Mouse (Mus musculus) cerebellum, adult 2 months (tissue): ENCODE data around the gene Ddr2. TPM values are rescaled to one million over a fixed set of nuclear protein-coding genes. Genes with fewer than 3 reads are reported as not detected.

Experiments
- DNase-seq, 2 experiments: peaks; one replicate each; pipeline ENCODE4 v3.0.0; 2021
- H3K27ac ChIP-seq: fragments of 200-500 bp; 2 replicates; pipeline ENCODE4 v1.5.1; 2012; ENCODE audit warnings: low read length, control low read depth, inconsistent platforms; ENCODE audit not compliant: insufficient read depth
- H3K27me3 ChIP-seq: fragments of 200-500 bp; 2 replicates; pipeline ENCODE4 v1.6.1; 2012; ENCODE audit warnings: inconsistent platforms, mild to moderate bottlenecking, low read length, moderate library complexity; ENCODE audit not compliant: control insufficient read depth, insufficient read depth
- H3K4me1 ChIP-seq: fragments of 200-500 bp; 2 replicates; pipeline ENCODE4 v1.6.1; 2011; ENCODE audit warnings: low read length; ENCODE audit not compliant: control insufficient read depth, insufficient read depth
- H3K4me3 ChIP-seq: fragments of 200-500 bp; replicated peaks from 2 replicates; pipeline ENCODE3; 2011; ENCODE audit warnings: mild to moderate bottlenecking, low read depth, low read length, control low read depth; ENCODE audit not compliant: insufficient read depth
- CTCF ChIP-seq: fragments of 200-500 bp; IDR thresholded peaks from 2 replicates; pipeline ENCODE4 v1.5.1; 2011; ENCODE audit warnings: low read depth, mild to moderate bottlenecking, control low read depth, low read length, moderate library complexity, borderline replicate concordance; ENCODE audit not compliant: insufficient read depth
- POLR2A ChIP-seq: fragments of 200-500 bp; IDR thresholded peaks from 2 replicates; pipeline ENCODE4 v1.6.1; 2011; ENCODE audit warnings: low read length, control low read depth, borderline replicate concordance; ENCODE audit not compliant: insufficient read depth
- WGBS: fragments of 180-500 bp; shearing (Covaris S2); methylation state at CpG from one replicate; pipeline ENCODE4 v1.1.7; 2018; 5-methylcytosine and 5-hydroxymethylcytosine counted together
- polyA plus RNA-seq: library from polyadenylated mRNA; depleted of rRNA; stranded (reverse); fragments of >200 nt; gene quantifications from 2 replicates; pipeline ENCODE4 v1.2.3, GENCODE M21; 2012

Gene Ddr2
- polyA plus RNA-seq, 1 experiment = 2.1 TPM

DNA sequence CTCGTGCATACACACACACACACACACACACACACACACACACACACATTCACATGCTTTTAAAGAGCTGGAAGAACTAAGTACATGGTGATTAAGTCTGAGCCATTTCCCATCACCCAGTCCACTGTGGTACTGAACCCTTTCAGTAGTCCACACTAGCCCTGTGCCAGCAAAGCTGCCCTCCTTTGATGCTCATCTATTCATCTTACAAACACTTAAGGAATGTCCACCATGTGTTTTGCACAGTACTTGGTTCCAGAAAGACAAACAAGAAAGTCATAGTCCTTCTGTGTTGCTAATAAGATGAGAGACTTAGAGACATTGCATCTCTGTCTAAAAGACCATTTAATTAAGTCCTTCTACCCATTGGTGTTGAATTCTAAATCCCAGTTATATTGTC is 29.7 kb downstream of the Ddr2 start:
- DNase-seq = no peak
- no peaks in the 10 kb centered on the region for H3K4me1 ChIP-seq
- H3K27ac ChIP-seq = no peak overlapping the region
- no peaks in the 10 kb centered on the region for H3K27me3 ChIP-seq
- 57% methylated on average over 1 of the region's 1 CpGs for WGBS
- TF ChIP-seq CTCF (no peak), POLR2A (no peak)
- no peak overlapping the region for H3K4me3 ChIP-seq

DNA sequence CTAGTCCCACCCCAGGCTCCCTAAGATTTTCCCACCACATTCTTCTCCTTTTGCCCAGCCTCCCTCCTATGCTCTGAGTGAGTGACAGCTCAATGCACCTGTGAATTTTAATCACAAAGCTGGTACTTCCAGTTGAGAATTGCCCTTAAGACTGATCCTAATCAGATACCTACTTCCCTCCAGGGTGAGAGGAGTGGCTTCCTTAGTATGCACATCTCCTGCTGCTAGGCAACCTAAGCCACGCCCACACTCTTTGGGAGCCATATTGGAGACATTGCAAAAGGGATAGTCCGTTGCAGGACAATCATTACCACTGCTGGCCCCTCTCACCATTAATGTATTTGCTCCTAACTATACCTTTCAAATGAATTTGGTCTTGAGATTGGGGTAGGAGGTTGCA is 31.1 kb downstream of the Ddr2 start:
- no peak overlapping the region for H3K27ac ChIP-seq
- no peak for DNase-seq
- H3K4me1 ChIP-seq = no peaks in the 10 kb centered on the region
- no peak overlapping the region for H3K4me3 ChIP-seq
- TF ChIP-seq POLR2A (no peak), CTCF (no peak)
- 74% methylated on average over 2 of the region's 2 CpGs for WGBS
- no peaks in the 10 kb centered on the region for H3K27me3 ChIP-seq

DNA sequence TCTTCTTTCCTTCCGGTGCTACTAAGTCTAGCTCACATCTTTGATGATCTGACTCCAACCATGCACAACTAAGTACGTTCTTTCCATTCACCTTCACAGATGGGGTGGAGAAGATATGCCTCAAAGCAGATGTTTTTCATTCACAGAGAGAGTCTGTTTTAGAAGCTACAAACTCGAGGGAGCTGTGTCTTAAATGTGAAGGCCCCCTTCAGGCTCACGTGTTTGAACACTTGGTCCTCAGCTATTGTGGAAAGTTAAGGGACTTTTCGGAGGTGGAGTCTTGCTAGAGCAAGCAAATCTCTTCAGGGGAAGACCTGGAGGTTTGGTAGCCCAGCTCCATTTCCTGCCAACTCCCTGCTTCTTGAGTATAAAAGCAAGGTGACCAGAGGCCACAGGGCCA is 34.2 kb downstream of the Ddr2 start:
- no peak overlapping the region for H3K4me3 ChIP-seq
- DNase-seq = no peak
- 87% methylated on average over 5 of the region's 5 CpGs for WGBS
- TF ChIP-seq CTCF (no peak), POLR2A (no peak)
- H3K27me3 ChIP-seq = no peaks in the 10 kb centered on the region
- no peak overlapping the region for H3K27ac ChIP-seq
- H3K4me1 ChIP-seq = no peaks in the 10 kb centered on the region

DNA sequence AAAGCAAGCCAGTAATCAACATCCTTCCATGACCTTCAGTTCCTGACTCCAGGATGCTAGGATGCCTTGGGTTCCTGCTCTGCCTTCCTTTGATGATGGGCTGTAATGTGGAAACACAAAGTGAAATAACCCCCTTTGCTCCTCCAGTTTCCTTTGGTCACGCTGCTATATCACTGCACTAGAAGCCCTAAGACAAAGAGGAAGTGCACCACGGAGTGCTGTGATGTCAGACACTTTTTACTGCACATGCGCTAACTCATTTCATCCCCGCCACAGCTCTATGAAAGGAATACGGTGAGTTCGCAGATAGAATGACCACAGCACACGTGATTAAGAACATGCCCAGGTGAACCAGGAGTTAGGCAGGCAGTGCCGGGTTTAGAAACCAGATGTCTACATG is 36.8 kb downstream of the Ddr2 start:
- TF ChIP-seq POLR2A = no peak
- TF ChIP-seq CTCF = no peak
- no peak for DNase-seq
- Histone ChIP-seq H3K27ac (no peak overlapping the region), H3K27me3 (no peaks in the 10 kb centered on the region), H3K4me1 (no peaks in the 10 kb centered on the region), H3K4me3 (no peak overlapping the region)
- WGBS = 82% methylated on average over 8 of the region's 8 CpGs

DNA sequence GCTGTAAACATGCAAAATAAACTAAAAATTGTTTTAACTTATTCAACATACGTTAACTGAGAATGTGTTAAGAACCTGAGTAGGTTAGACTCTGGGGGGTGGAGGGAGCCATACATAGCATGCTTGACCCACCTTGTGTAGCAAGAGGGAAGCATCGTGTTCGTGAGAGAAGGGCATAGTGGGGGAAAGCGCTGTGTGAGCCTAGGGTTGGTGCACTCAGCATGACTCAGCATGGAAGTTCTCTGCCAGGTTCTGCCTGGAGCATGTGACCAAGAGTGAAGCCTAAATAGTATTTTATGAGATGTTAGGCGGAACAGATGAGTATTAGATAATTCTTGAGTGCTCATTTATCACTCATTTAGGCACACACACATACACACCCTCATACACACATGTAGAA is 41.4 kb downstream of the Ddr2 start:
- WGBS = 88% methylated on average over 5 of the region's 5 CpGs
- H3K4me1 ChIP-seq = no peaks in the 10 kb centered on the region
- H3K27ac ChIP-seq = no peak overlapping the region
- no peaks in the 10 kb centered on the region for H3K27me3 ChIP-seq
- DNase-seq = no peak
- no peak overlapping the region for H3K4me3 ChIP-seq
- TF ChIP-seq POLR2A = no peak
- no peak for TF ChIP-seq CTCF

DNA sequence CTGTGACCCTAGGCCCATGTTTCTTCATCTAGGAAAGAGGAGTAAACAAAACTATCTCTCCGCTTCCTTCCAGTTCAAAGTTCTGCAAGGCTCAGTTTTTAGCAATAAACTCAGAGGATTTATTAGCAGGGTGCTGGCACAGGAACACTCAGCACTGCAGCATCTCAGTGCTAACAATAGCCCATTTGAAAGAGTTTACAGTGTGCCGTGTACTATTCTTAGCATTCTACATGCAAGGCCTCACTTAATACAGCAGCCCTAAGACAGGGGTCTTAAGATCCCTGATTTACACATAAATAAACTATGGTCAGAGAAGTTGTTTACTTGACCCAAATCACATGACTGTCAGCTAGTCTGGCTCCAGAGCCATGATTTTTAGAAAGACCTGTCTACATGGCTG is 44.6 kb downstream of the Ddr2 start:
- Histone ChIP-seq H3K4me3 (no peak overlapping the region), H3K27ac (no peak overlapping the region), H3K27me3 (no peaks in the 10 kb centered on the region), H3K4me1 (no peaks in the 10 kb centered on the region)
- 78% methylated on average over 2 of the region's 2 CpGs for WGBS
- no peak for DNase-seq
- TF ChIP-seq CTCF (no peak), POLR2A (no peak)

DNA sequence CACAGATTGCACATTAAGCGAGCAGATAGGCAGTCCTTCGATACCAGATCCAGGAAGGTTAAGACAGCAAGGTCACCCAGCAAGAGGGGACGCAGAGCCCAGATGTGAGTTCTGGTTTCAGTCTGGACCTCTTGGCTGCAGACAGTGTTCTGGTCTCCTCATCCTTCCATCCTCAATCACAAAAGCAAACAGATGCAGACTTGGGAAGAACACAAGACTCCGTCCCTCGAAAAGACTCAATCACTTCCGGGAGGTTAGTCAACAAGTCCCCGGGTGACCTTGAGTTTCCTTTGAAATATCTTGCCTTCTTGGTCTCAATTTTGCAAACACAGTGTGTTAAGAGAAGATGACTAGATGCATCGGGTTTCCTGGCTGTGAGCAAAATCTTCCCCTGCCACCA is 45.6 kb downstream of the Ddr2 start:
- no peak for DNase-seq
- 89% methylated on average over 8 of the region's 8 CpGs for WGBS
- no peak overlapping the region for H3K4me3 ChIP-seq

DNA sequence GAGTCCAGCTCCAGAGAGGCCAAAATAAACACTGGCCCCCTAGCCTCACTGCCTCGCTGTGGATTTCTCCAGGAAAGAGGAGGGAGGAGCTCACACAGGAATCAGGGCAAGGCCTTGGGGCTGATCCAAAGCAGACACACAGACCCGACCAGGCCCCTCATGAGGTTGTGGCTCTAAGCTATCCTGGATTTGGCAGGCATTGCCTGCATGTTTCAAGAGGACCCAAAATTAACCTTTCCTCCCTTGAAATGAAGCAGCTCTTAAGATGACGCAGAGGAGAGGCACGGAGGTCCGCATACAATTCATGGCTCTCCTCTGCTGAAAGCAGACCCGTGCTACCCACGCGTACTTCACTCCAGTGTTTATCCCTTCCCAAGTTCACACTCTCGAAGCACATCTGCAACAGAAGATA is 46.5 kb downstream of the Ddr2 start:
- no peak for DNase-seq
- Histone ChIP-seq H3K27ac (no peak overlapping the region), H3K4me3 (no peak overlapping the region), H3K4me1 (no peaks in the 10 kb centered on the region), H3K27me3 (no peaks in the 10 kb centered on the region)
- TF ChIP-seq POLR2A (no peak), CTCF (no peak)
- 71% methylated on average over 9 of the region's 9 CpGs for WGBS

More for the DNA sequence above, 45.6 kb downstream of the Ddr2 start:
- no peak for TF ChIP-seq POLR2A
- TF ChIP-seq CTCF = no peak
- Histone ChIP-seq H3K27ac (no peak overlapping the region), H3K4me1 (no peaks in the 10 kb centered on the region), H3K27me3 (no peaks in the 10 kb centered on the region)
